Mouse (Mus musculus) stomach, postnatal 0 days (tissue): ENCODE results near the gene Rplp2. TPM values are rescaled to one million over a fixed set of nuclear protein-coding genes. Genes with fewer than 3 reads are reported as not detected.

Experiments used
- ATAC-seq: fragments of 200-750 bp; cut with Nextera tagmentation; 2 replicates; pipeline ENCODE4 v1.8.0; 2017; ENCODE audit not compliant: low FRiP score, low TSS enrichment
- DNase-seq: peaks from one replicate; pipeline ENCODE4 v3.0.0-alpha.2; 2016; ENCODE audit warnings: low spot score
- H3K27ac ChIP-seq: fragments of 300-500 bp; sonication (generic); replicated peaks from 2 replicates; pipeline ENCODE4 v1.5.1; 2014; ENCODE audit warnings: mild to moderate bottlenecking, control low read depth
- H3K27me3 ChIP-seq: fragments of 300-500 bp; sonication (generic); 2 replicates; pipeline ENCODE4 v1.6.1; 2014; ENCODE audit warnings: low read length; ENCODE audit not compliant: control insufficient read depth, insufficient read depth
- H3K36me3 ChIP-seq: fragments of 300-500 bp; sonication (generic); 2 replicates; pipeline ENCODE4 v1.6.1; 2014; ENCODE audit warnings: low read length, mixed read lengths; ENCODE audit not compliant: control insufficient read depth, insufficient read depth
- H3K4me1 ChIP-seq: fragments of 300-500 bp; sonication (generic); replicated peaks from 2 replicates; pipeline ENCODE4 v1.6.1; 2014; ENCODE audit warnings: antibody characterized with exemption; ENCODE audit not compliant: control insufficient read depth, insufficient read depth
- H3K4me2 ChIP-seq: fragments of 300-500 bp; sonication (generic); replicated peaks from 2 replicates; pipeline ENCODE4 v1.6.1; 2014; ENCODE audit warnings: low read depth, mild to moderate bottlenecking, control low read depth, moderate library complexity
- H3K4me3 ChIP-seq: fragments of 300-500 bp; sonication (generic); 2 replicates; pipeline ENCODE4 v1.5.1; 2014; ENCODE audit warnings: low read depth, low read length, control low read depth
- H3K9ac ChIP-seq: fragments of 300-500 bp; sonication (generic); 2 replicates; pipeline ENCODE4 v1.6.1; 2014; ENCODE audit warnings: mild to moderate bottlenecking, low read length, control low read depth, mixed read lengths
- H3K9me3 ChIP-seq: fragments of 300-500 bp; sonication (generic); 2 replicates; pipeline ENCODE4 v1.6.1; 2016; ENCODE audit warnings: low read length; ENCODE audit not compliant: control insufficient read depth
- CTCF ChIP-seq: IDR thresholded peaks from 2 replicates; pipeline ENCODE4 v1.5.1; 2016; ENCODE audit warnings: antibody characterized with exemption, low read depth, mild to moderate bottlenecking, moderate library complexity
- EP300 ChIP-seq: optimal IDR thresholded peaks from 2 replicates; pipeline ENCODE3; 2016; ENCODE audit warnings: antibody characterized with exemption
- WGBS: fragments of 180-500 bp; shearing (Covaris S2); extraction: QIAGEN DNeasy Blood & Tissue Kit; methylation state at CpG from one replicate; pipeline ENCODE4 v1.1.7; 2014; 5-methylcytosine and 5-hydroxymethylcytosine counted together
- polyA plus RNA-seq: library from polyadenylated mRNA; unstranded; fragments of >200 nt; fragmentation: Nextera tagmentation; extraction: Ambion mirVana; gene quantifications from 2 replicates; pipeline ENCODE4 v1.2.1, GENCODE M21; 2015

Gene Rplp2
- polyA plus RNA-seq, 1 experiment from 2014 or later = 1,334 TPM

- Histone ChIP-seq H3K9me3 (no peaks in the 10 kb centered on the region), H3K36me3 (peaks cover 12% of the 10 kb centered on the region), H3K27me3 (0 out of 2 replicates have a peak, but pooled peaks cover 2% of the 10 kb centered on the region), H3K4me2 (no peak overlapping the region), H3K4me3 (no peak overlapping the region), H3K4me1 (peaks cover 24% of the 10 kb centered on the region), H3K9ac (no peak overlapping the region), H3K27ac (no peak overlapping the region)
- WGBS = 78% methylated on average over 7 of the region's 7 CpGs
- ATAC-seq (no peak), DNase-seq (no peak)
- TF ChIP-seq CTCF = no peak
- TF ChIP-seq EP300 = no peak
Observed at GRCm38 (mm10) chr7:141466045-141466394, 18.9 kb downstream of the Rplp2 start.

GRCm38 (mm10) chr7:141466607-141467148, 19.5 kb downstream of the Rplp2 start:
- 57% methylated on average over 10 of the region's 10 CpGs for WGBS

GRCm38 (mm10) chr7:141467230-141468030, 20.3 kb downstream of the Rplp2 start, which contains the start of gene Cd151:
Cd151 (plus strand) TSS chr7:141467392.
- Histone ChIP-seq H3K9me3 (no peaks in the 10 kb centered on the region), H3K27ac (peak within 1 kb of the TSS; percentile 94), H3K4me2 (peak within 1 kb of the TSS; percentile 82), H3K4me1 (peaks cover 18% of the 10 kb centered on the region), H3K9ac (peak within 1 kb of the TSS; percentile 86), H3K27me3 (0 out of 2 replicates have a peak, but pooled peaks cover 2% of the 10 kb centered on the region), H3K4me3 (peak within 1 kb of the TSS; percentile 72), H3K36me3 (peaks cover 19% of the 10 kb centered on the region)
- peak; percentile 94 for DNase-seq
- under 1% methylated on average over 51 of the region's 52 CpGs for WGBS
- TF ChIP-seq EP300 (no peak), CTCF (no peak)
- peak; percentile 82 for ATAC-seq

More at GRCm38 (mm10) chr7:141466607-141467148, 19.5 kb downstream of the Rplp2 start:
- H3K4me1 ChIP-seq = peaks cover 19% of the 10 kb centered on the region
- H3K36me3 ChIP-seq = peaks cover 14% of the 10 kb centered on the region
- peak overlapping the region; percentile 82 for H3K4me2 ChIP-seq
- no peak for ATAC-seq
- 0 out of 2 replicates have a peak, but pooled peaks cover 2% of the 10 kb centered on the region for H3K27me3 ChIP-seq
- H3K9ac ChIP-seq = peak overlapping the region; percentile 86; the same call in 1 of the 2 replicates
- H3K27ac ChIP-seq = peak overlapping the region; percentile 94
- no peak for DNase-seq
- H3K9me3 ChIP-seq = no peaks in the 10 kb centered on the region
- no peak for TF ChIP-seq EP300
- TF ChIP-seq CTCF = no peak
- H3K4me3 ChIP-seq = peak overlapping the region; percentile 72

DNA sequence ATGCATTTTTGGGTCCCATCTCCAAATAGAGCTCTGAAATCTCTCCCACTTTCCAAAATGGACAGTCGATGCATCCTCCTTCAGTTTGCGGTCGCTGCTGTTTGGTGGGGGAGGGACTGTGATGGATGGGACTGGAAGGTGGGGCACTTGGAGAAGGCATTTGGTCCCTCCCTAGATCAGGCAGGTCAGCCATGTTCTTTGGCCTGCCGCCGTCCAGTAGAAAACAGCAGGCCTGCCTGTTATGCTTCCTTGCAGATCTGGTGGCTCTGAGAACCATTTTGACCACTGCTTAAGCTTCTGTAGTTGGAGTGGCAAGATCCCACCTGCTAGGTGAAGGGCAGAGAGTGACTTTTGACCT, 21.0 kb downstream of the Rplp2 start:
- peak overlapping the region; percentile 94 for H3K27ac ChIP-seq
- H3K9ac ChIP-seq = peak overlapping the region; percentile 86
- ATAC-seq (no peak), DNase-seq (no peak)
- H3K4me3 ChIP-seq = peak overlapping the region; percentile 72
- 0 out of 2 replicates have a peak, but pooled peaks cover 2% of the 10 kb centered on the region for H3K27me3 ChIP-seq
- WGBS = 11% methylated on average over 5 of the region's 5 CpGs
- peak overlapping the region; percentile 82 for H3K4me2 ChIP-seq
- H3K36me3 ChIP-seq = peaks cover 19% of the 10 kb centered on the region
- TF ChIP-seq CTCF = no peak
- no peak for TF ChIP-seq EP300
- no peaks in the 10 kb centered on the region for H3K9me3 ChIP-seq
- H3K4me1 ChIP-seq = peaks cover 18% of the 10 kb centered on the region

GRCm38 (mm10) chr7:141468522-141469211, 21.5 kb downstream of the Rplp2 start:
- Histone ChIP-seq H3K9me3 (no peaks in the 10 kb centered on the region), H3K27me3 (0 out of 2 replicates have a peak, but pooled peaks cover 2% of the 10 kb centered on the region), H3K9ac (peak overlapping the region; percentile 86), H3K36me3 (peaks cover 19% of the 10 kb centered on the region), H3K4me3 (peak overlapping the region; percentile 72), H3K27ac (peak overlapping the region; percentile 94), H3K4me1 (peaks cover 18% of the 10 kb centered on the region), H3K4me2 (peak overlapping the region; percentile 82)
- peak; percentile 65 for DNase-seq
- WGBS = 3% methylated on average over 8 of the region's 8 CpGs
- TF ChIP-seq EP300 = no peak
- peak; percentile 73 for TF ChIP-seq CTCF
- peak; percentile 57 for ATAC-seq
